Mouse (Mus musculus) cerebellum, adult 2 months (tissue): ENCODE measurements around the gene Ddx19b. TPM values are rescaled to one million over a fixed set of nuclear protein-coding genes. Genes with fewer than 3 reads are reported as not detected.
"Not testable (repeated sequence)": the region's sequence is repeated elsewhere in the genome, so short reads cannot be mapped to it uniquely, and the experiment has no call there.

ENCODE experiments used
- DNase-seq, 2 experiments: peaks; one replicate each; pipeline ENCODE4 v3.0.0; 2021
- H3K27ac ChIP-seq: fragments of 200-500 bp; 2 replicates; pipeline ENCODE4 v1.5.1; 2012; ENCODE audit warnings: low read length, control low read depth, inconsistent platforms; ENCODE audit not compliant: insufficient read depth
- H3K27me3 ChIP-seq: fragments of 200-500 bp; 2 replicates; pipeline ENCODE4 v1.6.1; 2012; ENCODE audit warnings: inconsistent platforms, mild to moderate bottlenecking, low read length, moderate library complexity; ENCODE audit not compliant: control insufficient read depth, insufficient read depth
- H3K4me1 ChIP-seq: fragments of 200-500 bp; 2 replicates; pipeline ENCODE4 v1.6.1; 2011; ENCODE audit warnings: low read length; ENCODE audit not compliant: control insufficient read depth, insufficient read depth
- H3K4me3 ChIP-seq: fragments of 200-500 bp; replicated peaks from 2 replicates; pipeline ENCODE3; 2011; ENCODE audit warnings: mild to moderate bottlenecking, low read depth, low read length, control low read depth; ENCODE audit not compliant: insufficient read depth
- CTCF ChIP-seq: fragments of 200-500 bp; IDR thresholded peaks from 2 replicates; pipeline ENCODE4 v1.5.1; 2011; ENCODE audit warnings: low read depth, mild to moderate bottlenecking, control low read depth, low read length, moderate library complexity, borderline replicate concordance; ENCODE audit not compliant: insufficient read depth
- POLR2A ChIP-seq: fragments of 200-500 bp; IDR thresholded peaks from 2 replicates; pipeline ENCODE4 v1.6.1; 2011; ENCODE audit warnings: low read length, control low read depth, borderline replicate concordance; ENCODE audit not compliant: insufficient read depth
- WGBS: fragments of 180-500 bp; shearing (Covaris S2); methylation state at CpG from one replicate; pipeline ENCODE4 v1.1.7; 2018; 5-methylcytosine and 5-hydroxymethylcytosine counted together
- polyA plus RNA-seq: library from polyadenylated mRNA; depleted of rRNA; stranded (reverse); fragments of >200 nt; gene quantifications from 2 replicates; pipeline ENCODE4 v1.2.3, GENCODE M21; 2012

Ddx19b gene
- polyA plus RNA-seq, 1 experiment: 13.6 TPM

GRCm38 (mm10) chr8:111032916-111033315, 1.4 kb upstream of the Ddx19b start, which contains the start of gene Aars:
Aars (plus strand) TSS chr8:111033144.
- 96% methylated on average over 7 of the region's 7 CpGs for WGBS
- H3K27ac ChIP-seq: peak within 1 kb of the TSS; percentile 72
- H3K4me1 ChIP-seq: peaks cover 3% of the 10 kb centered on the region; the same call in 1 of the 2 replicates
- no peaks in the 10 kb centered on the region for H3K27me3 ChIP-seq
- TF ChIP-seq CTCF (no peak), POLR2A (no peak)
- H3K4me3 ChIP-seq: peak within 1 kb of the TSS; percentile 94
- DNase-seq: no peak

- TF ChIP-seq CTCF (no peak), POLR2A (no peak)
- Histone ChIP-seq H3K4me3 (no peak overlapping the region), H3K27ac (no peak overlapping the region), H3K4me1 (peaks cover 3% of the 10 kb centered on the region; the same call in 1 of the 2 replicates), H3K27me3 (no peaks in the 10 kb centered on the region)
- 85% methylated on average over 6 of the region's 6 CpGs for WGBS
- DNase-seq: no peak
These were observed 1.5 kb downstream of the Ddx19b start for GRCm38 (mm10) chr8:111030045-111030444.

GRCm38 (mm10) chr8:111029589-111029988, 2.0 kb downstream of the Ddx19b start:
- 57% methylated on average over 4 of the region's 4 CpGs for whole genome bisulfite sequencing
- H3K4me3 ChIP-seq: no peak overlapping the region

GRCm38 (mm10) chr8:111027391-111027937, 4.1 kb downstream of the Ddx19b start:
- peak; percentile 91 for DNase-seq
- no peaks in the 10 kb centered on the region; the same call in 1 of the 2 replicates for H3K4me1 ChIP-seq
- peak overlapping the region; percentile 18 for H3K27ac ChIP-seq
- H3K27me3 ChIP-seq: no peaks in the 10 kb centered on the region
- peak; percentile 80; the same call in 1 of the 2 replicates for TF ChIP-seq POLR2A
- no peak for TF ChIP-seq CTCF
- H3K4me3 ChIP-seq: peak overlapping the region; percentile 70
- under 1% methylated on average over 31 of the region's 31 CpGs for WGBS

More at GRCm38 (mm10) chr8:111029589-111029988, 2.0 kb downstream of the Ddx19b start:
- TF ChIP-seq POLR2A: no peak
- TF ChIP-seq CTCF: no peak
- Histone ChIP-seq H3K4me1 (peaks cover 3% of the 10 kb centered on the region; the same call in 1 of the 2 replicates), H3K27me3 (no peaks in the 10 kb centered on the region), H3K27ac (no peak overlapping the region)
- no peak for DNase-seq

GRCm38 (mm10) chr8:111026609-111027008, 4.9 kb downstream of the Ddx19b start:
- WGBS: 87% methylated on average over 2 of the region's 2 CpGs
- not testable (repeated sequence) for H3K4me3 ChIP-seq, H3K27ac ChIP-seq, H3K27me3 ChIP-seq, DNase-seq, H3K4me1 ChIP-seq

- H3K27ac ChIP-seq, H3K4me1 ChIP-seq, DNase-seq, H3K4me3 ChIP-seq, H3K27me3 ChIP-seq: not testable (repeated sequence)
- WGBS: 93% methylated on average over 9 of the region's 10 CpGs
These were observed 21.1 kb downstream of the Ddx19b start for GRCm38 (mm10) chr8:111010230-111010991.

- 1% methylated on average over 58 of the region's 58 CpGs for WGBS
- Histone ChIP-seq H3K27me3 (no peaks in the 10 kb centered on the region), H3K4me1 (no peaks in the 10 kb centered on the region), H3K4me3 (peak within 1 kb of the TSS; percentile 89), H3K27ac (peak within 1 kb of the TSS; percentile 60)
- DNase-seq: peak; percentile 90 to 91
- TF ChIP-seq CTCF: no peak
- TF ChIP-seq POLR2A: peak; percentile 85
These were observed 33.7 kb downstream of the Ddx19b start, which contains the start of gene Ddx19a for GRCm38 (mm10) chr8:110997547-110998531. Ddx19a (minus strand) TSS chr8:110997800.
